Mouse (Mus musculus): ENCODE results near the gene Olfr1491. TPM values are rescaled to one million over a fixed set of nuclear protein-coding genes. Genes with fewer than 3 reads are reported as not detected.

Gene Olfr1491
- not detected in 2 replicates for polyA plus RNA-seq (2015; fragmentation: Nextera tagmentation; extraction: Ambion mirVana)

DNA sequence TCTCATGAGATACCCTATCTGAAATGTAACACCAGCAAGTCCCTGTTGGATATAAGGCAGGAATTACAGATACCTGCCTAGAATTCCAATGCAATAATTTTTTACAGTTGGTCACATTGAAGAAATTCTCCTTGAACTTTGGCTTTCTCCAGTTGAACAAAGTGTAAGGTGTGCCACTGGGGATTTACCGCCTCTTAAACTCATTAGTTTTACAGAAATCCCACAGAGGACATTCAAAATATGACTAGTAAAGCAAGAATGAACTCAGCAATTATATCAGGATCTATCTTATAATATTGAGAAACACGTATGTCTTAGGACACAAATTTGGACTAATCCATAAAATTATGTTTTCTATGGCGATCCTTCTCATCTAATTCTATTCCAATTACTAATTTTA, at the start of gene Olfr1491:
Olfr1491 (plus strand) TSS at position 301 of the 400 bp plus-strand sequence.
- H3K27ac ChIP-seq (ENCODE audit: low read depth) = no peak within 1 kb of the TSS
- ATAC-seq = no peak
- H3K27me3 ChIP-seq (ENCODE audit: insufficient read depth, low read length) = no peaks in the 10 kb centered on the region
- no peaks in the 10 kb centered on the region for H3K9me3 ChIP-seq (ENCODE audit: low read length)
- 69% methylated on average over 3 of the region's 3 CpGs for WGBS (ENCODE audit: insufficient replicate concordance)
- no peak for TF ChIP-seq CTCF (IDR thresholded peaks at IDR 0.05; ENCODE audit: low read depth)
- no peak for TF ChIP-seq EP300 (IDR thresholded peaks at IDR 0.05; ENCODE audit: low read depth)
- H3K4me1 ChIP-seq (ENCODE audit: insufficient read depth) = no peaks in the 10 kb centered on the region
- H3K36me3 ChIP-seq (replicated peaks; ENCODE audit: insufficient read depth, low read length) = no peaks in the 10 kb centered on the region
- H3K9ac ChIP-seq (replicated peaks) = no peak within 1 kb of the TSS
- no peak within 1 kb of the TSS for H3K4me2 ChIP-seq (ENCODE audit: low read depth, low read length)
- H3K4me3 ChIP-seq (ENCODE audit: low read depth, low read length) = no peak within 1 kb of the TSS
- no peak for DNase-seq

DNA sequence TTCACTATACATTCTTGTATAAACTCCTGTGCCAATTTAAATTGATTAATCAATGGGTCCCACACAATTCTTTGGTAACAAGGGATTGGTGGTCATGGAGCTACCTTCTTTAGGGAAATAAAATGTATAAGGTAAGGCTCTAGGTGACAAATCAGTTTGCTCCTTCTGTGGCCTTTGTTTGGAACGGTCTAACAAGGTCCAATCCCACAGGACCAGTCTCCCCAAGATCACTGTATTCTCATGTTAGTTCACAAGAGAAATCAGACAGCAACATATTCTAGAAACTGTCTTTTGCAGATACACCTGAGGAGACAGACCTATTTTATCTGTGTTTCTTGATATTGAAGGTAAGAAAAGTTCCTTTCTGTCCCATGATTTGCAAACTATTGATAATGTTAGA, 46.3 kb upstream of the Olfr1491 start, which contains the start of gene Olfr1490:
Olfr1490 (plus strand) TSS at position 301 of the 400 bp plus-strand sequence.
- Histone ChIP-seq H3K27me3 (ENCODE audit: insufficient read depth, low read length) (no peaks in the 10 kb centered on the region), H3K4me2 (ENCODE audit: low read depth, low read length) (no peak within 1 kb of the TSS), H3K9ac (replicated peaks) (no peak within 1 kb of the TSS), H3K4me1 (ENCODE audit: insufficient read depth) (no peaks in the 10 kb centered on the region), H3K36me3 (replicated peaks; ENCODE audit: insufficient read depth, low read length) (no peaks in the 10 kb centered on the region), H3K4me3 (ENCODE audit: low read depth, low read length) (no peak within 1 kb of the TSS), H3K27ac (ENCODE audit: low read depth) (no peak within 1 kb of the TSS), H3K9me3 (ENCODE audit: low read length) (peaks cover 5% of the 10 kb centered on the region; the same call in 1 of the 2 replicates)
- TF ChIP-seq EP300 (IDR thresholded peaks at IDR 0.05; ENCODE audit: low read depth) (no peak), CTCF (IDR thresholded peaks at IDR 0.05; ENCODE audit: low read depth) (no peak)
- no peak for ATAC-seq
- DNase-seq = no peak
- 52% methylated on average over 1 of the region's 1 CpGs for WGBS (ENCODE audit: insufficient replicate concordance)

DNA sequence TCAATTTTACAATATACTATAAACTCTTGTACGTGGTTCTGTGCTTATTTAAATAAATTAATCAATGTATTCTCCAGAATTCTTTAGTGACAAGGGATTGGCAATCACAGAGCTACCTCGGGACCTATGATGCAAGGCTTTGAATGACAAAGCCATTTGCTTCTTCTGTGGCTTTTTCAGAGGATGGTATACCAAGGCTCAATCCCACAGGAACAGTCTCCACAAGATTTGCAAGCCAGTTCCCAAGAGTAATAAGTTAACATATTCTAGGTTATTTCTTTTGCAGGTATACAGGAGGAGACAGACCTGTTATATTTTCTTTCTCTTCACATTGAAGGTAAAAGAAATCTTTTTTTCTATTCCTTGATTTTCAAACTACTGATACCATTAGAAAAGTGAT, 25.9 kb downstream of the Olfr1491 start, which contains the start of gene Olfr1493-ps1:
Olfr1493-ps1 (plus strand) TSS at position 301 of the 400 bp plus-strand sequence.
- H3K4me1 ChIP-seq (ENCODE audit: insufficient read depth) = no peaks in the 10 kb centered on the region
- H3K4me2 ChIP-seq (ENCODE audit: low read depth, low read length) = no peak within 1 kb of the TSS
- H3K36me3 ChIP-seq (replicated peaks; ENCODE audit: insufficient read depth, low read length) = no peaks in the 10 kb centered on the region
- H3K4me3 ChIP-seq (ENCODE audit: low read depth, low read length) = no peak within 1 kb of the TSS
- H3K27ac ChIP-seq (ENCODE audit: low read depth) = no peak within 1 kb of the TSS
- WGBS (ENCODE audit: insufficient replicate concordance) = 38% methylated on average over 2 of the region's 2 CpGs
- no peaks in the 10 kb centered on the region for H3K27me3 ChIP-seq (ENCODE audit: insufficient read depth, low read length)
- no peak for ATAC-seq
- TF ChIP-seq CTCF (IDR thresholded peaks at IDR 0.05; ENCODE audit: low read depth) (no peak), EP300 (IDR thresholded peaks at IDR 0.05; ENCODE audit: low read depth) (no peak)
- no peaks in the 10 kb centered on the region for H3K9me3 ChIP-seq (ENCODE audit: low read length)
- no peak for DNase-seq
- H3K9ac ChIP-seq (replicated peaks) = no peak within 1 kb of the TSS

DNA sequence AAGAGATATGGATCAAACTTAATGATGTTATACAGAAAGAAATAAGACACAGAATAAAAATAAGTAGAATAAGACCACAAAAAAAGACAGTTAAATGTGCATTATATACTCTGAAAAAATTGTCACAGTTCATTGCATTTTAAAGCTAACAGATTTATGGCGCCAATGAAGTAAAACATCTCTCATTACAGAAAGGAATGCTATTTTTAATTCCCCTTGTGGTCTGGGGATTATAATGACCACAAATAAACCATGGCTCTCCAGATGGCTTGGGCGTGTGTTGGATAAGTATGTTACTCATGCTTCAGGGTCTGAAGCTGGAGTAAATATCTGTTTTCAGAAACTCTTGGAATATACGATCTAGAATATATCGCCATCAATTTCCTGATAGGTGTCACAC, 42.4 kb downstream of the Olfr1491 start, which contains the start of gene Olfr1494:
Olfr1494 (plus strand) TSS at position 301 of the 400 bp plus-strand sequence.
- H3K9ac ChIP-seq (replicated peaks) = no peak within 1 kb of the TSS
- no peaks in the 10 kb centered on the region for H3K36me3 ChIP-seq (replicated peaks; ENCODE audit: insufficient read depth, low read length)
- no peak for TF ChIP-seq EP300 (IDR thresholded peaks at IDR 0.05; ENCODE audit: low read depth)
- no peak for TF ChIP-seq CTCF (IDR thresholded peaks at IDR 0.05; ENCODE audit: low read depth)
- H3K4me3 ChIP-seq (ENCODE audit: low read depth, low read length) = no peak within 1 kb of the TSS
- 80% methylated on average over 4 of the region's 4 CpGs for WGBS (ENCODE audit: insufficient replicate concordance)
- DNase-seq = no peak
- no peaks in the 10 kb centered on the region for H3K27me3 ChIP-seq (ENCODE audit: insufficient read depth, low read length)
- no peaks in the 10 kb centered on the region for H3K4me1 ChIP-seq (ENCODE audit: insufficient read depth)
- no peak within 1 kb of the TSS for H3K4me2 ChIP-seq (ENCODE audit: low read depth, low read length)
- H3K27ac ChIP-seq (ENCODE audit: low read depth) = no peak within 1 kb of the TSS
- H3K9me3 ChIP-seq (ENCODE audit: low read length) = no peaks in the 10 kb centered on the region
- ATAC-seq = no peak

DNA sequence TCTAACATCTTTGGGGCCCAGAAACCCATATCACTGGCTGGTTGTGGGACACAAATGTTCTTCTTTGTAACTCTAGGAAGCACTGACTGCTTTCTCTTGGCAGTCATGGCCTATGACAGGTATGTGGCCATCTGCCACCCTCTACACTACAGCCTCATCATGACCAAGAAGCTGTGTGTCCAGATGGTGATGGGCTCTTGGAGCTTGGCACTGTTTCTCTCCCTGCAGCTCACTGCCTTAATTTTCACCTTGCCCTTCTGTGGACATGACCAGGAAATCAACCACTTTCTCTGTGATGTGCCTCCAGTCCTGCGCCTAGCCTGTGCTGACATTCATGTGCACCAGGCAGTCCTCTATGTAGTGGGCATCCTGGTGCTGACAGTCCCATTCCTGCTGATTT, 52.3 kb downstream of the Olfr1491 start:
- Histone ChIP-seq H3K9ac (replicated peaks) (no peak overlapping the region), H3K4me3 (ENCODE audit: low read depth, low read length) (no peak overlapping the region), H3K4me2 (ENCODE audit: low read depth, low read length) (no peak overlapping the region), H3K27me3 (ENCODE audit: insufficient read depth, low read length) (no peaks in the 10 kb centered on the region), H3K4me1 (ENCODE audit: insufficient read depth) (no peaks in the 10 kb centered on the region), H3K9me3 (ENCODE audit: low read length) (no peaks in the 10 kb centered on the region), H3K36me3 (replicated peaks; ENCODE audit: insufficient read depth, low read length) (no peaks in the 10 kb centered on the region), H3K27ac (ENCODE audit: low read depth) (no peak overlapping the region)
- ATAC-seq = no peak
- no peak for DNase-seq
- TF ChIP-seq CTCF (IDR thresholded peaks at IDR 0.05; ENCODE audit: low read depth) (no peak), EP300 (IDR thresholded peaks at IDR 0.05; ENCODE audit: low read depth) (no peak)
- 83% methylated on average over 1 of the region's 1 CpGs for WGBS (ENCODE audit: insufficient replicate concordance)

Other genes starting within 250 kb of the Olfr1491 start
- gene Olfr1472, start 241.2 kb upstream of the Olfr1491 start, polyA plus RNA-seq (2015; fragmentation: Nextera tagmentation; extraction: Ambion mirVana) = not detected in 2 replicates
- not detected in 2 replicates for gene Olfr1474, start 227.7 kb upstream of the Olfr1491 start, polyA plus RNA-seq (2015; fragmentation: Nextera tagmentation; extraction: Ambion mirVana)
- not detected in 2 replicates for gene Olfr1475, start 217.1 kb upstream of the Olfr1491 start, polyA plus RNA-seq (2015; fragmentation: Nextera tagmentation; extraction: Ambion mirVana)
- gene Olfr1477, start 196.7 kb upstream of the Olfr1491 start, polyA plus RNA-seq (2015; fragmentation: Nextera tagmentation; extraction: Ambion mirVana) = not detected in 2 replicates
- gene Olfr1480, start 169.4 kb upstream of the Olfr1491 start, polyA plus RNA-seq (2015; fragmentation: Nextera tagmentation; extraction: Ambion mirVana) = not detected in 2 replicates
- gene Olfr1484, start 113.8 kb upstream of the Olfr1491 start, polyA plus RNA-seq (2015; fragmentation: Nextera tagmentation; extraction: Ambion mirVana) = not detected in 2 replicates
- not detected in 2 replicates for gene Olfr1487, start 79.9 kb upstream of the Olfr1491 start, polyA plus RNA-seq (2015; fragmentation: Nextera tagmentation; extraction: Ambion mirVana)
- gene Olfr1489, start 65.6 kb upstream of the Olfr1491 start, polyA plus RNA-seq (2015; fragmentation: Nextera tagmentation; extraction: Ambion mirVana) = not detected in 2 replicates
- not detected in 2 replicates for gene Olfr1490, start 46.2 kb upstream of the Olfr1491 start, polyA plus RNA-seq (2015; fragmentation: Nextera tagmentation; extraction: Ambion mirVana)
- gene Olfr1493-ps1, start 26.0 kb downstream of the Olfr1491 start, polyA plus RNA-seq (2015; fragmentation: Nextera tagmentation; extraction: Ambion mirVana) = not detected in 2 replicates
- not detected in 2 replicates for gene Olfr1494, start 42.5 kb downstream of the Olfr1491 start, polyA plus RNA-seq (2015; fragmentation: Nextera tagmentation; extraction: Ambion mirVana)
- not detected in 2 replicates for gene Olfr1495, start 67.3 kb downstream of the Olfr1491 start, polyA plus RNA-seq (2015; fragmentation: Nextera tagmentation; extraction: Ambion mirVana)
- gene Olfr1496, start 80.6 kb downstream of the Olfr1491 start, polyA plus RNA-seq (2015; fragmentation: Nextera tagmentation; extraction: Ambion mirVana) = not detected in 2 replicates
- gene Olfr1497, start 100.9 kb downstream of the Olfr1491 start, polyA plus RNA-seq (2015; fragmentation: Nextera tagmentation; extraction: Ambion mirVana) = not detected in 2 replicates
- not detected in 2 replicates for gene Olfr1499, start 122.2 kb downstream of the Olfr1491 start, polyA plus RNA-seq (2015; fragmentation: Nextera tagmentation; extraction: Ambion mirVana)
- not detected in 2 replicates for gene Olfr1500, start 133.2 kb downstream of the Olfr1491 start, polyA plus RNA-seq (2015; fragmentation: Nextera tagmentation; extraction: Ambion mirVana)
- not detected in 2 replicates for gene Olfr1501, start 153.4 kb downstream of the Olfr1491 start, polyA plus RNA-seq (2015; fragmentation: Nextera tagmentation; extraction: Ambion mirVana)
- gene Olfr1502, start 164.5 kb downstream of the Olfr1491 start, polyA plus RNA-seq (2015; fragmentation: Nextera tagmentation; extraction: Ambion mirVana) = not detected in 2 replicates
- not detected in 2 replicates for gene Olfr1504, start 200.7 kb downstream of the Olfr1491 start, polyA plus RNA-seq (2015; fragmentation: Nextera tagmentation; extraction: Ambion mirVana)
- not detected in 2 replicates for gene Olfr1505, start 216.3 kb downstream of the Olfr1491 start, polyA plus RNA-seq (2015; fragmentation: Nextera tagmentation; extraction: Ambion mirVana)